Mouse (Mus musculus): ENCODE results near the gene Nrxn2. TPM values are rescaled to one million over a fixed set of nuclear protein-coding genes. Genes with fewer than 3 reads are reported as not detected.
A peak's percentile ranks its signal among the peaks of the same experiment; 100 is the strongest.

Nrxn2 gene
- total and polyA plus RNA-seq, 2 experiments from 2014 or later, result 49.4 to 256 TPM

- Histone ChIP-seq H3K9ac (no peak overlapping the region), H3K4me3 (ENCODE audit: low read depth, low read length) (no peak overlapping the region), H3K4me1 (ENCODE audit: insufficient read depth) (no peaks in the 10 kb centered on the region), H3K27ac (ENCODE audit: low read depth, low read length) (no peak overlapping the region), H3K27me3 (ENCODE audit: insufficient read depth, low read length) (no peaks in the 10 kb centered on the region), H3K36me3 (ENCODE audit: insufficient read depth) (peaks cover 67% of the 10 kb centered on the region), H3K4me2 (ENCODE audit: low read depth) (no peak overlapping the region), H3K9me3 (ENCODE audit: low read length) (no peaks in the 10 kb centered on the region)
- WGBS, result 78% methylated on average over 4 of the region's 4 CpGs
- TF ChIP-seq CTCF (IDR thresholded peaks at IDR 0.05; ENCODE audit: low read depth), result no peak
- ATAC-seq (no peak), DNase-seq (no peak)
These were observed 58.5 kb downstream of the Nrxn2 start for GRCm38 (mm10) chr19:6477007-6477406.

- Histone ChIP-seq H3K4me3 (ENCODE audit: low read depth, low read length) (no peak overlapping the region), H3K9me3 (ENCODE audit: low read length) (no peaks in the 10 kb centered on the region), H3K27me3 (ENCODE audit: insufficient read depth, low read length) (no peaks in the 10 kb centered on the region), H3K4me1 (ENCODE audit: insufficient read depth) (no peaks in the 10 kb centered on the region), H3K27ac (ENCODE audit: low read depth, low read length) (no peak overlapping the region), H3K9ac (no peak overlapping the region), H3K36me3 (ENCODE audit: insufficient read depth) (peaks cover 66% of the 10 kb centered on the region), H3K4me2 (ENCODE audit: low read depth) (no peak overlapping the region)
- TF ChIP-seq CTCF (IDR thresholded peaks at IDR 0.05; ENCODE audit: low read depth), result no peak
- 79% methylated on average over 2 of the region's 2 CpGs for WGBS
- DNase-seq, result no peak
- ATAC-seq, result no peak
These were observed 60.0 kb downstream of the Nrxn2 start for GRCm38 (mm10) chr19:6478566-6478965.

DNA sequence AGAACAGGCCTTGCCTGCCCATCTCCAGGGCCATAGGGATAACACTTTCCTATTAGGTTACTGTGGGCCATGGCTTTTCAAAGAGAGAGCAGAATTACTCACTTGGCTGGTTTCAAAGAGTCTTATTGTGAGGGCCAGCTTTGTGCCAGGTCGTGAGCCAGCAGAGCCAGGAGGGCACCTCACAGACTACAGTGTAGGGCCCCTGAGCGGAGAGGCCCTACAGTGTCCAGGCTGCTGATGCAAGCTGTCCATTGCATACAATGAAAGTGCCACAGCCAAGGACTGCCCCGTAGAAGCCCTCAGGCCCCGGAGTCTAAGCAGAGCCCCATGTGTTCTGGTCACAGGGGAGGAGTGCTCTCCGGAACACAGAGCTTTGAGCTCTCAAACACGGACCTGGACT lies 64.4 kb downstream of the Nrxn2 start:
- no peak overlapping the region for H3K27ac ChIP-seq (ENCODE audit: low read depth, low read length)
- H3K4me1 ChIP-seq (ENCODE audit: insufficient read depth), result no peaks in the 10 kb centered on the region
- no peak overlapping the region for H3K4me3 ChIP-seq (ENCODE audit: low read depth, low read length)
- no peak; the same call in 1 of the 2 replicates for ATAC-seq
- H3K9me3 ChIP-seq (ENCODE audit: low read length), result no peaks in the 10 kb centered on the region
- peaks cover 57% of the 10 kb centered on the region for H3K36me3 ChIP-seq (ENCODE audit: insufficient read depth)
- TF ChIP-seq CTCF (IDR thresholded peaks at IDR 0.05; ENCODE audit: low read depth), result no peak
- no peak overlapping the region for H3K4me2 ChIP-seq (ENCODE audit: low read depth)
- no peaks in the 10 kb centered on the region for H3K27me3 ChIP-seq (ENCODE audit: insufficient read depth, low read length)
- no peak overlapping the region for H3K9ac ChIP-seq
- WGBS, result 52% methylated on average over 6 of the region's 6 CpGs
- DNase-seq, result no peak

DNA sequence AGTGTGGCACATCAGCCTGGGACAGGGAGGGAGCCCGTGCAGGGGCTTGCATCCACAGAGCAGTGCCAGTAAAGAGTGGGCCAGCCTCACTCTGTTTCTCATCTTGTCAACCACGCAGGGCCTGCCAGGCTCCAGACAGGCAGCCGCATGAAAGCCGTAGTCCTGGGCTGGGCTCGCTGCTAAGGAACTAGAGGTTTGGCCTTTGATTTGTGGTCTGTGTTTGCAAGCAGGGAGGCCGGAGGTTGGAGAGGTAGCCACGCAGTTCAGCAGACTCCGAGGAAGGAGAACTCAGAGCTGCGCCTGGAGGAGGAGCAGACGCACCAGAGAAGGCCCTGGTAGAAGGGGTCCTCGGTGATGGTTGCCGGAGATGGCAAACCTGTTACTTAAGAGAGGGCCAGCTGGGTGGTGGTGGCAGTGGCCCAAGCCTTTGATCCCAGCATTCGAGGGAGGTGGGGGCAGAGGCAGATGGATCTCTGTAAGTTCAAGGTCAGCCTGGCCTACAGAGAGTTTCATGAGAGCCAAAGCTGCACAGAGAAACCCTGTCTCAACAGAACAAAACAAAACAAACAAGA lies 66.6 kb downstream of the Nrxn2 start:
- DNase-seq, result no peak
- TF ChIP-seq CTCF (IDR thresholded peaks at IDR 0.05; ENCODE audit: low read depth), result no peak
- H3K27ac ChIP-seq (ENCODE audit: low read depth, low read length), result no peak overlapping the region
- ATAC-seq, result no peak
- H3K4me1 ChIP-seq (ENCODE audit: insufficient read depth), result no peaks in the 10 kb centered on the region
- H3K27me3 ChIP-seq (ENCODE audit: insufficient read depth, low read length), result no peaks in the 10 kb centered on the region
- no peaks in the 10 kb centered on the region for H3K9me3 ChIP-seq (ENCODE audit: low read length)
- 86% methylated on average over 13 of the region's 13 CpGs for WGBS
- H3K9ac ChIP-seq, result no peak overlapping the region
- H3K4me3 ChIP-seq (ENCODE audit: low read depth, low read length), result no peak overlapping the region
- H3K4me2 ChIP-seq (ENCODE audit: low read depth), result no peak overlapping the region
- H3K36me3 ChIP-seq (ENCODE audit: insufficient read depth), result peaks cover 47% of the 10 kb centered on the region

- Histone ChIP-seq H3K4me1 (ENCODE audit: insufficient read depth) (no peaks in the 10 kb centered on the region), H3K27me3 (ENCODE audit: insufficient read depth, low read length) (no peaks in the 10 kb centered on the region), H3K27ac (ENCODE audit: low read depth, low read length) (no peak overlapping the region), H3K9ac (no peak overlapping the region), H3K9me3 (ENCODE audit: low read length) (no peaks in the 10 kb centered on the region), H3K4me3 (ENCODE audit: low read depth, low read length) (no peak overlapping the region), H3K4me2 (ENCODE audit: low read depth) (no peak overlapping the region), H3K36me3 (ENCODE audit: insufficient read depth) (peaks cover 29% of the 10 kb centered on the region)
- peak; percentile 67 for ATAC-seq
- WGBS, result 1% methylated on average over 4 of the region's 4 CpGs
- peak; percentile 99 for TF ChIP-seq CTCF (IDR thresholded peaks at IDR 0.05; ENCODE audit: low read depth)
- peak; percentile 94 for DNase-seq
These were observed 70.5 kb downstream of the Nrxn2 start for GRCm38 (mm10) chr19:6489030-6489429.

GRCm38 (mm10) chr19:6491538-6491937 lies 73.0 kb downstream of the Nrxn2 start:
- DNase-seq (no peak), ATAC-seq (no peak)
- Histone ChIP-seq H3K27ac (ENCODE audit: low read depth, low read length) (no peak overlapping the region), H3K9me3 (ENCODE audit: low read length) (no peaks in the 10 kb centered on the region), H3K4me2 (ENCODE audit: low read depth) (no peak overlapping the region), H3K4me1 (ENCODE audit: insufficient read depth) (peaks cover 6% of the 10 kb centered on the region; the same call in 1 of the 2 replicates), H3K27me3 (ENCODE audit: insufficient read depth, low read length) (no peaks in the 10 kb centered on the region), H3K4me3 (ENCODE audit: low read depth, low read length) (no peak overlapping the region), H3K9ac (no peak overlapping the region), H3K36me3 (ENCODE audit: insufficient read depth) (peaks cover 16% of the 10 kb centered on the region)
- no peak for TF ChIP-seq CTCF (IDR thresholded peaks at IDR 0.05; ENCODE audit: low read depth)
- 87% methylated on average over 8 of the region's 8 CpGs for WGBS

GRCm38 (mm10) chr19:6492124-6492523 lies 73.6 kb downstream of the Nrxn2 start:
- Histone ChIP-seq H3K27ac (ENCODE audit: low read depth, low read length) (peak overlapping the region; percentile 40; the same call in 1 of the 2 replicates), H3K9me3 (ENCODE audit: low read length) (no peaks in the 10 kb centered on the region), H3K4me2 (ENCODE audit: low read depth) (no peak overlapping the region), H3K4me3 (ENCODE audit: low read depth, low read length) (no peak overlapping the region), H3K4me1 (ENCODE audit: insufficient read depth) (peaks cover 6% of the 10 kb centered on the region; the same call in 1 of the 2 replicates), H3K36me3 (ENCODE audit: insufficient read depth) (peaks cover 14% of the 10 kb centered on the region), H3K9ac (0 out of 2 replicates have a peak overlapping the region, but pooled peaks have one; percentile 18), H3K27me3 (ENCODE audit: insufficient read depth, low read length) (no peaks in the 10 kb centered on the region)
- DNase-seq (peak; percentile 87), ATAC-seq (peak; percentile 39)
- peak; percentile 92 for TF ChIP-seq CTCF (IDR thresholded peaks at IDR 0.05; ENCODE audit: low read depth)
- WGBS, result 20% methylated on average over 12 of the region's 12 CpGs
